Mouse (Mus musculus): ENCODE results near the gene Atxn7. TPM values are rescaled to one million over a fixed set of nuclear protein-coding genes. Genes with fewer than 3 reads are reported as not detected.

Atxn7 gene
- polyA plus RNA-seq, 1 experiment from 2014 or later = 3.3 TPM

DNA sequence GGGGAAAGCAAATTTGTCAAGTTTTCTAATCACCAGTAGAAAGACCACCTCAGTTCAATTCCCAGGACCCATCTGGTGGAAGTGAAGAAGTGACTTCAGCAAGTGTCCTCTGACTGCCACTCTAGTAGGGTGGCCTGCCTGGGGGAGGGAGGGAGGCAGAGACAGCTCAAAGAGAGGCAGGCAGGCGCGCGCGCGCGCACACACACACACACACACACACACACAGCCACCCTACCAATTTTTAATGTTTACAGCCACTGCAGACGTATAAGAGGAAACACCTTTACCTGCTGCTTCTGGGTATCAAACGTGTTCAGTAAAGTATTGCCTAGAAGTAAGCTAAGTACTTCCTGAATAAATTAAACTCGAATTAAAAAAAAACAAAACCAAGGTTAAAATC is 1.2 kb upstream of the Atxn7 start:
- WGBS = under 1% methylated on average over 9 of the region's 9 CpGs
- H3K9me3 ChIP-seq (replicated peaks) = no peaks in the 10 kb centered on the region
- H3K36me3 ChIP-seq = peaks cover 9% of the 10 kb centered on the region
- no peaks in the 10 kb centered on the region for H3K27me3 ChIP-seq (replicated peaks)
- H3K27ac ChIP-seq (replicated peaks) = peak overlapping the region; percentile 86
- H3K4me1 ChIP-seq = peaks cover 23% of the 10 kb centered on the region
- peak; percentile 50 for ATAC-seq (ENCODE audit: low FRiP score)
- peak overlapping the region; percentile 75 for H3K4me2 ChIP-seq
- peak overlapping the region; percentile 96 for H3K9ac ChIP-seq (replicated peaks)
- peak overlapping the region; percentile 95 for H3K4me3 ChIP-seq (replicated peaks)

DNA sequence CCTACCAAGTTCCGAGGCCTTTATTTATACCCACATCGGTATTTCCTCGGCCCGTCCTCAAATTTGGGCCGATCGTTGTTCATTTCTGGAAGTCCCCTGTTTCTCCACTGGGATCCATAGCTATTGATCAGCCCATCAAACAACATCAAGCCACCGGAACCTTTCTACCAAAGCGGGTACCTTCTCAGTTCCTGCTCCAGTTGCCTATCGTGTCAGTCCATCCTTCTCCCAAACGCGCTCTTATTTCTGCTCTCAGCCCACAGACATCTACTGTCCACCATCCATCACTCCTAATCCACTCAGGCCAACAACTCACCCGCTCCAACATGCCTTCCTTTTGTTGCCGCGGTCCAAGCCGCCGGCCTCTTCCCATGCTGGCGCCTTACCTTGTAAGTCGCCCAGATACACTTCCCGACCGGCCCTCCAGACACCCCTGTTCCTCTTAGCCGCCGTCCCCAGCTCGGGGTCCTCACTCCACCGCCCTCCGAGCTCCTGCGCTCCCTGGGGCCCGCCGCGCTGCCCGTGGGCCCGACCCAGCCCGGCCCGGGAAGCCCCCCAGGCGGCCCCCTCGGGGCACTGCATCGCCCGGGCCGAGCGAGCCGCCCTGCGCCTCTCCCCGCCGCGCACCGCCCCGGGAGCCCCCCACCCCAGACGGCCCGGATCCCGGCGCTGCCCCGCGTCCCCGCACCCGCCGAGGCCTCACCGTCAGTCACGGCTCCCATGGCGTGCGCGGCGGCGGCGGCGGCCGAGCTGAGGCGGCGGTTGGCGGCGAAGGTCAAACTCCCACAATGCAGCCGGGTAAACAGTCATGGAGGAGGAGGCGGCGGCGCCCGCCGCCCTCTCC is 536 bp upstream of the Atxn7 start:
- peaks cover 5% of the 10 kb centered on the region for H3K36me3 ChIP-seq
- no peaks in the 10 kb centered on the region for H3K9me3 ChIP-seq (replicated peaks)
- H3K4me1 ChIP-seq = peaks cover 23% of the 10 kb centered on the region
- H3K9ac ChIP-seq (replicated peaks) = peak overlapping the region; percentile 96
- peak; percentile 92 for ATAC-seq (ENCODE audit: low FRiP score)
- peak overlapping the region; percentile 75 for H3K4me2 ChIP-seq
- H3K4me3 ChIP-seq (replicated peaks) = peak overlapping the region; percentile 95
- WGBS = under 1% methylated on average over 70 of the region's 75 CpGs
- no peaks in the 10 kb centered on the region for H3K27me3 ChIP-seq (replicated peaks)
- peak overlapping the region; percentile 86 for H3K27ac ChIP-seq (replicated peaks)

DNA sequence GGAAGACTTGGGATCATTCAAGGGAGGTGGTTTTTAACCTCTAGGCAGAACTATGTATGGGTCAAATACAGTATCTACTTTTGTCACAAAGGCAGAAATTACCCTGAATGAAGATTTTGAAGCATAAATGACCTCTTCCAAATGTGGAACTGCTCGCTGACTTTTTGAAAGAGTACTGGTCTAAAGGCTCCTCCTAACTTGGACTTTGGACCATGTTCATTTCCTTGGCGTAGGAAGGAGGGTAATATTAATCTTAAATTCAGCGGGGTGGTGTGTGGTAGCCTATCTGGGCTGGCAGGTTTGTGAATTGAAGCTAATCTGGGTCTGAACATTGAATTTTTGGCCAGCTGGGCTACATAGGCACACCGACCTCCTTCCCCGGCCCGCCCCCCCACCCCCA is 1.2 kb downstream of the Atxn7 start:
- no peak for ATAC-seq (ENCODE audit: low FRiP score)

DNA sequence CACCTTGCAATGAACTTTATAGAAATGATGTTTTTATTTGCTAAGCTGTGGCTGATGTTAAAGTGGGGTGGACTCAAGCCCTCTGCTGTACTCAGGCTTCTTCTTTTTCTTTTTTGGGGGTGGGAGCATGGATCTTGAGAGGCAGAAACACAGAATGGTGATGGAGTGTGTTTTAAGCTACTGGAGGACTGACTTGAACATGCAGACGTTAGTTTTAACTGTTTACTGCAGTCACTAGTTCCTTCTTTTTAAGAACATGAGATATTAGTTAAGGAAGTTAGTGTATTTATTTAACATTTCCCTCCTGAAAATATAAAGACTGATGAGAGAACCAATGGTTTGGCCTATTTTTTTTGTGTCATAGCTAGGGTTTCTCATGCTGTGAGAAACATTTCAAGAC is 2.3 kb downstream of the Atxn7 start:
- Histone ChIP-seq H3K4me2 (no peak overlapping the region), H3K36me3 (no peaks in the 10 kb centered on the region), H3K27ac (replicated peaks) (no peak overlapping the region), H3K27me3 (replicated peaks) (no peaks in the 10 kb centered on the region), H3K4me1 (peaks cover 20% of the 10 kb centered on the region), H3K4me3 (replicated peaks) (no peak overlapping the region), H3K9ac (replicated peaks) (no peak overlapping the region), H3K9me3 (replicated peaks) (no peaks in the 10 kb centered on the region)
- 77% methylated on average over 1 of the region's 1 CpGs for WGBS
- no peak for ATAC-seq (ENCODE audit: low FRiP score)

More for the DNA sequence above, 1.2 kb downstream of the Atxn7 start:
- Histone ChIP-seq H3K27ac (replicated peaks) (no peak overlapping the region), H3K27me3 (replicated peaks) (no peaks in the 10 kb centered on the region), H3K9ac (replicated peaks) (no peak overlapping the region), H3K9me3 (replicated peaks) (no peaks in the 10 kb centered on the region), H3K4me1 (peaks cover 23% of the 10 kb centered on the region), H3K36me3 (no peaks in the 10 kb centered on the region), H3K4me2 (no peak overlapping the region), H3K4me3 (replicated peaks) (no peak overlapping the region)
- 90% methylated on average over 6 of the region's 6 CpGs for WGBS

DNA sequence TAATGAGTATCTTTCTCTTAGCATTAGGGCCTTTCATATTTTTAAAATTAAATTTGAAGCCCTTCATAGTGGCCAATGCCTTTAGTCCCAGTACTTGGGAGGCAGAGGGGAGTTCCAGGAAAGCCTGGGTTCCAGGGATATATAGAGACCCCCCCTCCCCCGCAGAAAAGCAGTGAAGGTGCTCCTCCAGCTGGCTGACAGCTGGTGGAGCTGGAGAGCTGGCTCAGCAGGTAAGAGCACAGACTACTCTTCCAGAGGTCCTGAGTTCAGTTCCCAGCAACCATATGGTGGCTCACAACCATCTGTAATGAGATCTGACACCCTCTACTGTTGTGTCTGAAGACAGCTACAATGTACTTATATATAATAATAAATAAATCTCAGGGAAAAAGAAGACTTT is 6.4 kb downstream of the Atxn7 start:
- Histone ChIP-seq H3K4me2 (no peak overlapping the region), H3K36me3 (no peaks in the 10 kb centered on the region), H3K4me3 (replicated peaks) (no peak overlapping the region), H3K27ac (replicated peaks) (no peak overlapping the region), H3K9ac (replicated peaks) (no peak overlapping the region), H3K27me3 (replicated peaks) (no peaks in the 10 kb centered on the region), H3K4me1 (no peaks in the 10 kb centered on the region), H3K9me3 (replicated peaks) (no peaks in the 10 kb centered on the region)
- ATAC-seq (ENCODE audit: low FRiP score) = no peak
- WGBS = 38% methylated on average over 1 of the region's 1 CpGs

DNA sequence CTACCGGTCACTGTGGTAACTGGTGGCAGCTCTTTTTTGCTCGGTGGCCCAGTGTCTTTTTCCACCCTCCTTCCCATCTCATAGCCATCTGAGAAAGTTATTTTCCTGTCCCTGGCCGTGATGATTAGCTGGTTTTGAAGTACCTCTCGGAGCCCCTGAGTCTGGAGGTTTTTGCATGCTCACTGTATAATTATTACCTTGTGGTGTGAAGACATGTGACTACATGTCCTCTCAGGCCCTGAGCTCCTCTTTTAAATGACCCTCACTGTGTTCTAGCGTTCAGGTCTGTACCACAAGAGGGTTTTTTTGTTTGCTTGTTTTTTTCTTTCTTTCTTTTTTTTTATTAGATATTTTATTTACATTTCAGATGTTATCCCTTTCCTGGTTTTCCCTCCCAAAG is 7.2 kb downstream of the Atxn7 start:
- Histone ChIP-seq H3K36me3 (no peaks in the 10 kb centered on the region), H3K4me1 (no peaks in the 10 kb centered on the region), H3K9me3 (replicated peaks) (no peaks in the 10 kb centered on the region), H3K27ac (replicated peaks) (no peak overlapping the region), H3K9ac (replicated peaks) (no peak overlapping the region), H3K27me3 (replicated peaks) (no peaks in the 10 kb centered on the region), H3K4me3 (replicated peaks) (no peak overlapping the region), H3K4me2 (no peak overlapping the region)
- WGBS = 86% methylated on average over 5 of the region's 5 CpGs
- no peak for ATAC-seq (ENCODE audit: low FRiP score)

DNA sequence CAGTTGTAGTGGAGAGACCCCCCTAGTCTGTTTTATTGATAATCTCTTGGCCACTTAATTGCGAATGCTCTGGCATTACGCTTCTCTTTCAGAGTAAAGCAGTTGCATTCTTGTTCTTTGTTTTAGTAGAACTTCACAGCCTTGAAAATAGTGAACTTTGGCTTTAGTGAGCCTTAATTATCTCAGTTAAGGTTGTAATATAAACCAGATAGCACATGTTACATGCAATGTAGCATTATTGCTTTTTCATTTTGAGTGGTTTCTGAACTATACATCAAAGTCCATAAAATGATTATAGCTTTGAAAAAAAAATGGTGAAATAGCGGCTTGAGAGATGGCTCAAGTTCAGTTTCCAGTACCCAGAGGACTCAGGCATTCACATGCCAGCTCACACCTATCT is 9.3 kb downstream of the Atxn7 start:
- Histone ChIP-seq H3K27ac (replicated peaks) (no peak overlapping the region), H3K9me3 (replicated peaks) (no peaks in the 10 kb centered on the region), H3K9ac (replicated peaks) (no peak overlapping the region), H3K4me3 (replicated peaks) (no peak overlapping the region), H3K27me3 (replicated peaks) (no peaks in the 10 kb centered on the region), H3K4me2 (no peak overlapping the region), H3K4me1 (no peaks in the 10 kb centered on the region), H3K36me3 (no peaks in the 10 kb centered on the region)
- 64% methylated on average over 3 of the region's 3 CpGs for WGBS
- no peak for ATAC-seq (ENCODE audit: low FRiP score)

DNA sequence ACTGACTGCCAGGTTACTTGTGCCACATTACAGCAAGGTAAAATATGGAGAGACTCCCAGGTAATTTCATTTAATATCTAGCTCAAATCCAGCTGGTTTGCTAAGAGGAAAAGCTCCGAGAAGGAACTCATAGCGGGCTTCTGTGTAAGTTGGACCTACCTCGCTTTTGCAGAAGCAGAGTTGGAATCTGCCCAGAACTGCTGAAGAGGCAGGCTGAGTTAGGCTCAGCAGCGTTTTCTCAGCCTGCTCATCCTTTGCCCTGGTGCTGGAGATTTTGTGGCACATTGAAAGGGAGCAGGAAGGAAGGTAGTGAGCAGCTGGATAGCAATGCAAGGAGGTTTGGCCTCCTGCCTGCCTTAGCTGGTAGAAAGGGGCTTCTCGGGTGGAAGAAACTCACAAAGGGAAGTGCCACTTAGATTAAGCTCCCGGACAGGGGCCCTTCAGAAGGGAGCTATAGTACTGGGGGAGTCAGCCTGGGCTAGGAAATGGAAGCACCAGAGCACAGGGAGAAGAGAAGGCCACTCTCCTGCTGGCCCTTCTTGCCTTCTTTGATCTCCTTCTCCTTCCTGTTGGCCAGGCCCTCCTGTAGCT is 10.5 kb downstream of the Atxn7 start:
- H3K4me2 ChIP-seq = no peak overlapping the region
- H3K27ac ChIP-seq (replicated peaks) = peak overlapping the region; percentile 56; the same call in 1 of the 2 replicates
- no peaks in the 10 kb centered on the region for H3K36me3 ChIP-seq
- H3K4me3 ChIP-seq (replicated peaks) = no peak overlapping the region
- H3K27me3 ChIP-seq (replicated peaks) = no peaks in the 10 kb centered on the region
- WGBS = 49% methylated on average over 6 of the region's 6 CpGs
- no peak overlapping the region for H3K9ac ChIP-seq (replicated peaks)
- H3K4me1 ChIP-seq = no peaks in the 10 kb centered on the region
- ATAC-seq (ENCODE audit: low FRiP score) = no peak
- no peaks in the 10 kb centered on the region for H3K9me3 ChIP-seq (replicated peaks)

DNA sequence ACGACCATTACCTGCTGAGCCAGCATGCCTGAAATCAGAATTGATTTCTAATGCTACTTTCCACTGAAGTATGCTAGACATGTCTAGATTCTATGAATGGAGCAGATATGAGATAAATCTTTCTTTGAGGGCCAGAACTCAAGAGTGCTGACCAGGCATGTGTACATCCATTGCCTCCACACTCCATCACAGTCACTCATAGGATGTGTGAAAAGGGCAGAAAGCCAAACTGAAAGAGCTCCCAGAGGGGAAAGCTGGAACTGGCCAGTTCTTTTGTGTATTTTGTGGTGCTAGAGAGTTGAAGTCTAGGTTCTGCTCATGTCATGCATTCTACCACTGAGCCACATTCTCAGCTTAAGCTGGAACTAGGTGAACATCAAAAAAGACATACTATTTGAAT is 16.3 kb downstream of the Atxn7 start:
- Histone ChIP-seq H3K9me3 (replicated peaks) (no peaks in the 10 kb centered on the region), H3K27me3 (replicated peaks) (no peaks in the 10 kb centered on the region), H3K36me3 (no peaks in the 10 kb centered on the region), H3K27ac (replicated peaks) (no peak overlapping the region), H3K9ac (replicated peaks) (no peak overlapping the region), H3K4me1 (no peaks in the 10 kb centered on the region), H3K4me2 (no peak overlapping the region), H3K4me3 (replicated peaks) (no peak overlapping the region)
- 69% methylated on average over 1 of the region's 1 CpGs for WGBS
- no peak for ATAC-seq (ENCODE audit: low FRiP score)

DNA sequence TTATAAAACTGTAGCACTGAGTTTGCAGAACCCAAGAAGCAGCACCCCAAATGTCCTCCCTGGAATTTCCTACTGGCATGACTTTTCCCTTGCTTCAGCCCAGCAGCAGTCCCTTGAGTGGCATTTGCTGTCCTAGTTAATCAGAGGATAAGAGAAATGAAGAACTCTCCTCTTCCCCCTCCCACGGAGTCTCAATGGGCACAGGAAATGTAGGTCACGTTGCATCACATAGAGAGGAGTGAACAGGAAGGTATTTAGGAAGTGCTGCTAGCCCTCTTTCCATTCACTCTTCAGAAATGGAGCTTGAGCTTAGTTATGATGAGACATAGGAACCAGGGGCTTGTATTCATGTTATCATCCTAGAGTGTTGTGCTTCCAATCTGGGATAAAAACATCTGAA is 20.0 kb downstream of the Atxn7 start:
- H3K9me3 ChIP-seq (replicated peaks) = no peaks in the 10 kb centered on the region
- H3K4me1 ChIP-seq = no peaks in the 10 kb centered on the region
- ATAC-seq (ENCODE audit: low FRiP score) = no peak
- H3K4me2 ChIP-seq = no peak overlapping the region
- no peak overlapping the region for H3K9ac ChIP-seq (replicated peaks)
- H3K4me3 ChIP-seq (replicated peaks) = no peak overlapping the region
- no peaks in the 10 kb centered on the region for H3K27me3 ChIP-seq (replicated peaks)
- 29% methylated on average over 2 of the region's 2 CpGs for WGBS
- H3K36me3 ChIP-seq = no peaks in the 10 kb centered on the region
- no peak overlapping the region for H3K27ac ChIP-seq (replicated peaks)

DNA sequence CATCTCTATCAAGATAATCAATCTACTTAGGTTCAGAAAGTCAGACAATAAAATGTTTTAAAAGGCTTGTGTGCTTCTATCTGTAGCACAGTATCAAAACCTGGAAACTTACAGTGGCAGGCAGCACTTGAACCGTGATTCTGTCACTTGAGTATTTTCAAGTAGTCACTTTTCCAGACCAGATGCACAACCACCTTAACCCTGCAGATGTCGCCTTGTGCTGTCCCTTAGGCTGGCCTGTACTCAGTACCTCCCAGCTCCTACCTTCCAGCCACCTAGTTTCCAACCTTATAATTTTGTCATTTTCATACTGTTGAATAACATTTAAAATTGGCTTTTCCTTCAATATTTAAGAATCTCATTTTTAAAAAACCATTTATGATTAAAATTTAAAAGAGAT is 20.9 kb downstream of the Atxn7 start:
- Histone ChIP-seq H3K36me3 (no peaks in the 10 kb centered on the region), H3K4me2 (no peak overlapping the region), H3K4me1 (no peaks in the 10 kb centered on the region), H3K27ac (replicated peaks) (no peak overlapping the region), H3K27me3 (replicated peaks) (no peaks in the 10 kb centered on the region), H3K4me3 (replicated peaks) (no peak overlapping the region), H3K9me3 (replicated peaks) (no peaks in the 10 kb centered on the region), H3K9ac (replicated peaks) (no peak overlapping the region)
- 64% methylated on average over 2 of the region's 2 CpGs for WGBS
- no peak for ATAC-seq (ENCODE audit: low FRiP score)

DNA sequence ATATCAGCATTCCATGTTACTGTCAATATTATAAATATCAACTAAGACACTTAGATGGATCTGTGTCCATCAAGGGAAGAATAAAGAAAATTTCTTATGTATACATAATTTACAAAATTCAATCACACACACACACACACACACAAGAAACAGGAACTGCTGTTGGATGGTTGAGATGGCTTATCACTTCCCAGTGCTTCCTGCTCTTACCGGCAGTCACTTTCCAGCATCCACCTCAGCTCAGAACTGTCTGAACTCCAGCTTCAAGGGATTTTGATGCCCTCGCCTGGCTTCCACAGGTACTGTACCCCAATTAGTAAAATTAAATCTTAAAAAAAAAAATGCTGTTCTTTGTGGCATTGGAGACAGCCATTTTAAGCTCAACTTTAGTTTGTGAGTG is 27.2 kb downstream of the Atxn7 start:
- Histone ChIP-seq H3K36me3 (no peaks in the 10 kb centered on the region), H3K9ac (replicated peaks) (no peak overlapping the region), H3K27me3 (replicated peaks) (no peaks in the 10 kb centered on the region), H3K27ac (replicated peaks) (no peak overlapping the region), H3K4me2 (no peak overlapping the region), H3K9me3 (replicated peaks) (no peaks in the 10 kb centered on the region), H3K4me3 (replicated peaks) (no peak overlapping the region), H3K4me1 (no peaks in the 10 kb centered on the region)
- 76% methylated on average over 2 of the region's 2 CpGs for WGBS
- ATAC-seq (ENCODE audit: low FRiP score) = no peak

Measured in neural tube, embryonic 15.5 days (tissue).